Mouse (Mus musculus) urinary bladder, adult 18-20 months (tissue): ENCODE measurements around the gene Etv2.
A peak's percentile ranks its signal among the peaks of the same experiment; 100 is the strongest.

Experiments used
- DNase-seq, 2 experiments: peaks; one replicate each; pipeline ENCODE4 v3.0.0; 2022; ENCODE audit warnings: low spot score in 2 of 2, mixed read lengths in 2 of 2

Etv2 gene

GRCm38 (mm10) chr7:30588676-30589434 is 46.8 kb downstream of the Etv2 start, which contains the start of gene Kmt2b:
Gene Kmt2b, minus strand, starts transcription at chr7:30588726.
- peak; percentile 89 to 98 for DNase-seq

- peak in 1 of 2 experiments; percentile 73 for DNase-seq
Observed at GRCm38 (mm10) chr7:30587842-30588667, 47.6 kb downstream of the Etv2 start.

- DNase-seq: no peak
Observed at GRCm38 (mm10) chr7:30586455-30587020, 49.1 kb downstream of the Etv2 start.

- no peak for DNase-seq
Observed at GRCm38 (mm10) chr7:30585170-30585569, 50.5 kb downstream of the Etv2 start.

GRCm38 (mm10) chr7:30584339-30584738 is 51.3 kb downstream of the Etv2 start:
- DNase-seq: no peak
